Comparison of ENCODE assay signal across 7 mouse cellular contexts in the genomic region with DNA sequence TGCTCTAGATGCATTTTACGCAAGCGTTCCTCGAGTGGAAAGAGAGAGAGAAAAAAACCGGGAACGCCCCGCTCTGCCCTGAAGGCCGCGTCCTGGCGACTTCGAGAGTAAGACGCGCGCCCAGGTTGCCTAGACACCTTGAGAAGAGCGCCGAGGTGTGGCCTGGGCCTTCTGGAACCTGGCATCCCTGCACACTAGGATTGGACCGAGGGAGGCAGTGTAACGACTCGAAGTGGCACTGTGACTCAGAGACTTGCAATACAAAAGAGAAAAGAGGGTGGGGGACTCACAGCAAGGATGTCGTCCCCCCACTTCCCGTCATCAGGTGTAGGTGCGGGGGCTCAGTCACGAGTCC. TPM values are rescaled to one million over a fixed set of nuclear protein-coding genes. Genes with fewer than 3 reads are reported as not detected.
A peak's percentile ranks its signal among the peaks of the same experiment; 100 is the strongest.
DNase-seq lines count a peak whose midpoint lies in the region; ATAC-seq and TF ChIP-seq lines count a peak whose summit lies in the region.

No protein-coding gene starts in this region.

- no peak for ATAC-seq in monocyte, adult 5-6 weeks (replicated peaks; ENCODE audit: insufficient number of reproducible peaks, low FRiP score, low TSS enrichment, poor library complexity, severe bottlenecking)

- in situ Hi-C loops in ES-E14 (cut with MboI; ENCODE audit: low sequenced_read_pairs in 2 of 2, unreplicated experiment in 2 of 2) = no loop called here

- H3K4me3 ChIP-seq in ES-E14 (ENCODE audit: insufficient read depth in 1 of 2, low read depth in 1 of 2, low read length in 2 of 2, poor library complexity in 1 of 2, severe bottlenecking in 1 of 2) = peak overlapping the region; percentile 45 to 50; a peak in 3 of 4 replicates
- H3K4me3 ChIP-seq in brown adipose tissue, adult 24 weeks (ENCODE audit: insufficient read depth, low read depth, low read length) = peak overlapping the region; percentile 76

- H3K36me3 ChIP-seq in ES-E14 (ENCODE audit: control insufficient read depth, insufficient read depth, low read length, poor library complexity, severe bottlenecking) = no peaks in the 10 kb centered on the region

- peaks cover 5 to 14% of the 10 kb centered on the region in 2 experiments; a peak in 3 of 4 replicates for H3K4me1 ChIP-seq in ES-E14 (ENCODE audit: control insufficient read depth in 2 of 2, insufficient read depth in 2 of 2, low read length in 2 of 2, poor library complexity in 1 of 2)
- H3K4me1 ChIP-seq in brown adipose tissue, adult 24 weeks (ENCODE audit: control insufficient read depth, insufficient read depth, insufficient read length, low read length) = peaks cover 19% of the 10 kb centered on the region; the same call in 1 of the 2 replicates

- H3K9ac ChIP-seq in ES-E14 (ENCODE audit: insufficient read depth, low read depth, low read length, poor library complexity, severe bottlenecking) = no peak overlapping the region

- no peak overlapping the region for H3K27ac ChIP-seq in ES-E14 (ENCODE audit: insufficient read depth, low read depth, low read length, poor library complexity, severe bottlenecking)
- no peak overlapping the region for H3K27ac ChIP-seq in brown adipose tissue, adult 24 weeks (replicated peaks; ENCODE audit: low read depth, low read length)

- no peak for DNase-seq in ES-E14 (ENCODE audit: low read depth, low spot score)
- peak; percentile 48 for DNase-seq in induced T-regulatory cell, adult 2 months (ENCODE audit: low read depth)
- DNase-seq in lung, postnatal 36 days = peak; percentile 65
- DNase-seq in adrenal gland, adult 8-10 months = no peak
- DNase-seq in yolk sac, embryonic 10.5 days (ENCODE audit: low spot score) = no peak

- no peaks in the 10 kb centered on the region for H3K9me3 ChIP-seq in ES-E14 (ENCODE audit: control insufficient read depth, insufficient read depth, low read depth, low read length)

TF ChIP-seq in ES-E14, 5 proteins besides CTCF, POLR2A, EP300 and RAD21:
- TF ChIP-seq CHD2 (IDR thresholded peaks at IDR 0.05; ENCODE audit: low read depth, low read length) = no peak
- no peak for TF ChIP-seq MAFK (IDR thresholded peaks at IDR 0.05; ENCODE audit: insufficient read depth, low read depth, low read length)
- TF ChIP-seq ZC3H11A (IDR thresholded peaks at IDR 0.05; ENCODE audit: borderline replicate concordance, low read depth, low read length) = no peak
- no peak for TF ChIP-seq ZNF384 (IDR thresholded peaks at IDR 0.05; ENCODE audit: low read depth, low read length)
- TF ChIP-seq HCFC1 (IDR thresholded peaks at IDR 0.05; ENCODE audit: borderline replicate concordance, insufficient read depth, low read length) = no peak

RNA-seq across cellular contexts. Expression of gene Itpka, which starts 1.6 kb away (rescaled TPM):
- 9.2 and 16.4 TPM in 2 replicates for total RNA-seq in ES-E14 (2012; rRNA removed)
- 7.7 and 10.6 TPM in 2 replicates for polyA plus RNA-seq in brown adipose tissue, adult 24 weeks (2012; ENCODE audit: insufficient read depth, insufficient read length, missing spikeins)
- total RNA-seq in adrenal gland, adult 8-10 months (2022) = 1 to 10 TPM; 1.5 to 2.0 (median 1.8) TPM
- 0.32 TPM in 1 of 3 replicates, not detected in the others for total RNA-seq in monocyte, adult 5-6 weeks (2017)

RNA-seq across cellular contexts. Expression of gene Ltk, which starts 16.4 kb away (rescaled TPM):
- total RNA-seq in ES-E14 (2012; rRNA removed) = 0.85 and 2.8 TPM in 2 replicates
- not detected in 2 replicates for polyA plus RNA-seq in brown adipose tissue, adult 24 weeks (2012; ENCODE audit: insufficient read depth, insufficient read length, missing spikeins)
- 1 to 10 TPM in 3 of 4 experiments, under 1 TPM in 1; 0.78 to 2.3 (median 1.6) TPM for total RNA-seq in adrenal gland, adult 8-10 months (2022)
- 0.21 to 0.87 TPM in 2 of 3 replicates, not detected in the other for total RNA-seq in monocyte, adult 5-6 weeks (2017)

RNA-seq across cellular contexts. Expression of gene Rpap1, which starts 43.6 kb away (rescaled TPM):
- total RNA-seq in ES-E14 (2012; rRNA removed) = 46.6 and 81.9 TPM in 2 replicates
- 4.8 and 6.0 TPM in 2 replicates for polyA plus RNA-seq in brown adipose tissue, adult 24 weeks (2012; ENCODE audit: insufficient read depth, insufficient read length, missing spikeins)
- 10 to 100 TPM; 18.2 to 30.2 (median 22.7) TPM for total RNA-seq in adrenal gland, adult 8-10 months (2022)
- total RNA-seq in monocyte, adult 5-6 weeks (2017) = 5.3 to 13.1 TPM (median 8.3 TPM) in 3 replicates

RNA-seq across cellular contexts. Expression of gene Tyro3, which starts 53.7 kb away (rescaled TPM):
- total RNA-seq in ES-E14 (2012; rRNA removed) = 66.2 and 127 TPM in 2 replicates
- polyA plus RNA-seq in brown adipose tissue, adult 24 weeks (2012; ENCODE audit: insufficient read depth, insufficient read length, missing spikeins) = not detected in 2 replicates
- total RNA-seq in adrenal gland, adult 8-10 months (2022) = 1 to 10 TPM; 3.9 to 5.2 (median 4.4) TPM
- 0.67 to 1.9 TPM in 2 of 3 replicates, not detected in the other for total RNA-seq in monocyte, adult 5-6 weeks (2017)

Comparison
In these comparisons a context has a peak if more than half of its experiments do, and no peak if none do; other contexts are left out.
1. DNase-seq: peak in induced T-regulatory cell, adult 2 months (single experiment) and lung, postnatal 36 days (single experiment); none in ES-E14 (single experiment), adrenal gland, adult 8-10 months (single experiment) and yolk sac, embryonic 10.5 days (single experiment).